Comparison of ENCODE assay signal across 8 mouse cellular contexts in the genomic region with DNA sequence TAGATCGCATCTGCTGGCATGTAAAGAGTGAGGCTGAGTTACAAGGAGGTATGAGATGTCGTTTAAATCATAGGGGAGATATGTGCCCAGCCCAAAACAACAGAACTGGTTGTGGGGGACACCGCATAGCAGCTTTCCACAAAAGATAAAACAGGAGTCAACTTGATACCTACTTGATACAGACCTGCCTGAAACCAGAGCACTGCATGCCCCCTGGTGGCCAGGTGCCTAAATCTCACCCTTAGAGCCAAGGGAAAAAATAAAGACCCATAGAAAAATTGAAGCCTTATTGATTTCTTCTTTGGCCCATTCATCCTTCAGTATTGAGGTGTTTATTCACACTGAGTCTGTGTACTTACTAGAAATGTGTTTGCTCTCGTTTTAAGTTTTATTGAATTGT. TPM values are rescaled to one million over a fixed set of nuclear protein-coding genes. Genes with fewer than 3 reads are reported as not detected.
A peak's percentile ranks its signal among the peaks of the same experiment; 100 is the strongest.
DNase-seq lines count a peak whose midpoint lies in the region; ATAC-seq and TF ChIP-seq lines count a peak whose summit lies in the region.

No protein-coding gene starts in this region.

- H3K36me3 ChIP-seq in heart, adult 2 months (ENCODE audit: control insufficient read depth, insufficient read depth, low read length): no peaks in the 10 kb centered on the region
- no peaks in the 10 kb centered on the region; the same call in 1 of the 2 replicates for H3K36me3 ChIP-seq in liver, embryonic 14.5 days (replicated peaks; ENCODE audit: control insufficient read depth, insufficient read depth, low read depth)
- peaks cover 6% of the 10 kb centered on the region; the same call in 1 of the 2 replicates for H3K36me3 ChIP-seq in stomach, postnatal 0 days (ENCODE audit: control insufficient read depth, insufficient read depth, low read length)

- peak; percentile 83 for TF ChIP-seq CTCF in heart, adult 2 months (IDR thresholded peaks at IDR 0.05)
- TF ChIP-seq CTCF in liver, embryonic 14.5 days (IDR thresholded peaks at IDR 0.05; ENCODE audit: low read depth): peak; percentile 76
- peak; percentile 78 for TF ChIP-seq CTCF in stomach, postnatal 0 days (IDR thresholded peaks at IDR 0.05; ENCODE audit: low read depth)

- TF ChIP-seq EP300 in heart, adult 2 months (IDR thresholded peaks at IDR 0.05; ENCODE audit: insufficient read depth, low read depth, low read length): no peak
- no peak for TF ChIP-seq EP300 in liver, embryonic 14.5 days (IDR thresholded peaks at IDR 0.05; ENCODE audit: low read depth)
- TF ChIP-seq EP300 in stomach, postnatal 0 days (optimal IDR thresholded peaks at IDR 0.05): no peak

- H3K4me3 ChIP-seq in heart, adult 2 months: no peak overlapping the region
- H3K4me3 ChIP-seq in liver, embryonic 14.5 days (ENCODE audit: insufficient read depth in 1 of 2, low read depth in 2 of 2, low read length in 2 of 2): no peak overlapping the region
- no peak overlapping the region for H3K4me3 ChIP-seq in stomach, postnatal 0 days (ENCODE audit: low read depth, low read length)

- peaks cover 4% of the 10 kb centered on the region; the same call in 1 of the 2 replicates for H3K4me1 ChIP-seq in heart, adult 2 months (ENCODE audit: control insufficient read depth, insufficient read depth, low read length)
- peaks cover 7 to 10% of the 10 kb centered on the region in 2 experiments; a peak in 3 of 4 replicates for H3K4me1 ChIP-seq in liver, embryonic 14.5 days (replicated peaks; ENCODE audit: control insufficient read depth in 2 of 2, insufficient read depth in 2 of 2, low read length in 1 of 2)
- no peaks in the 10 kb centered on the region for H3K4me1 ChIP-seq in stomach, postnatal 0 days (replicated peaks; ENCODE audit: control insufficient read depth, insufficient read depth)

- intact Hi-C loops in heart, adult 2 months (cut with DNase I): loop anchor here (2.0 kb wide), 2 partner anchors 18 to 34 kb away; no protein-coding TSS in a partner anchor

- 80% methylated on average over 4 of the region's 4 CpGs for WGBS in heart, adult 2 months
- 39% methylated on average over 4 of the region's 4 CpGs for WGBS in liver, embryonic 14.5 days (ENCODE audit: insufficient replicate concordance)
- WGBS in stomach, postnatal 0 days: 53% methylated on average over 4 of the region's 4 CpGs

- H3K27me3 ChIP-seq in heart, adult 2 months (ENCODE audit: control insufficient read depth, insufficient read depth, low read length): no peaks in the 10 kb centered on the region
- no peaks in the 10 kb centered on the region for H3K27me3 ChIP-seq in liver, embryonic 14.5 days (ENCODE audit: control insufficient read depth, insufficient read depth, low read length)
- no peaks in the 10 kb centered on the region for H3K27me3 ChIP-seq in stomach, postnatal 0 days (ENCODE audit: control insufficient read depth, insufficient read depth, low read length)

- TF ChIP-seq POLR2A in heart, adult 2 months (IDR thresholded peaks at IDR 0.05; ENCODE audit: insufficient read depth, low read depth, low read length): no peak

- H3K9me3 ChIP-seq in liver, embryonic 14.5 days (ENCODE audit: control insufficient read depth, low read length): no peaks in the 10 kb centered on the region
- H3K9me3 ChIP-seq in stomach, postnatal 0 days (ENCODE audit: control insufficient read depth, low read length): no peaks in the 10 kb centered on the region

- peak; percentile 22 to 40 for DNase-seq in heart, adult 2 months
- DNase-seq in heart, adult 9 months (ENCODE audit: low spot score in 2 of 2): no peak
- peak; percentile 50 for DNase-seq in urinary bladder, postnatal 14 days (ENCODE audit: low spot score)
- no peak for DNase-seq in urinary bladder, adult 2 months (ENCODE audit: low spot score)
- DNase-seq in cerebellum, postnatal 10 days: peak; percentile 67 to 70
- peak; percentile 11 to 17 (median 16) for DNase-seq in liver, embryonic 14.5 days (ENCODE audit: low read depth in 3 of 3, low spot score in 3 of 3)
- DNase-seq in stomach, postnatal 0 days (ENCODE audit: low spot score): peak; percentile 67

- ATAC-seq in liver, embryonic 14.5 days (ENCODE audit: insufficient read depth): no peak
- ATAC-seq in stomach, postnatal 0 days (ENCODE audit: low FRiP score, low TSS enrichment): no peak
- no peak for ATAC-seq in granulocyte monocyte progenitor cell, adult 5-6 weeks (replicated peaks; ENCODE audit: poor library complexity, severe bottlenecking)

- no peaks in the 10 kb centered on the region for H3K79me2 ChIP-seq in heart, adult 2 months (replicated peaks; ENCODE audit: control insufficient read depth, insufficient read depth, low read length)

- H3K4me2 ChIP-seq in liver, embryonic 14.5 days (ENCODE audit: low read depth): no peak overlapping the region
- H3K4me2 ChIP-seq in stomach, postnatal 0 days (replicated peaks; ENCODE audit: low read depth): no peak overlapping the region

- H3K9ac ChIP-seq in heart, adult 2 months (ENCODE audit: low read depth, low read length): no peak overlapping the region
- no peak overlapping the region for H3K9ac ChIP-seq in liver, embryonic 14.5 days (replicated peaks)
- H3K9ac ChIP-seq in stomach, postnatal 0 days (ENCODE audit: low read length): no peak overlapping the region

- no peak overlapping the region for H3K27ac ChIP-seq in heart, adult 2 months
- H3K27ac ChIP-seq in liver, embryonic 14.5 days: no peak overlapping the region
- H3K27ac ChIP-seq in stomach, postnatal 0 days (replicated peaks): no peak overlapping the region

RNA-seq across cellular contexts. Expression of a gene that starts 45.5 kb away (rescaled TPM):
- 10 to 100 TPM; 29.4 to 35.5 TPM for total RNA-seq in heart, adult 2 months (2021)
- polyA plus RNA-seq in heart, adult 2 months (2012; rRNA removed): 13.4 and 24.3 TPM in 2 replicates
- polyA plus RNA-seq in urinary bladder, adult 2 months (2012; rRNA removed): 7.4 and 8.1 TPM in 2 replicates
- polyA plus RNA-seq in liver, embryonic 14.5 days (2012; rRNA removed): 0.03 TPM in 1 of 2 replicates, not detected in the other
- polyA plus RNA-seq in liver, embryonic 14.5 days (2014; fragmentation: Nextera tagmentation; extraction: Ambion mirVana): not detected in 2 replicates
- 3.3 and 4.2 TPM in 2 replicates for polyA plus RNA-seq in stomach, postnatal 0 days (2015; fragmentation: Nextera tagmentation; extraction: Ambion mirVana)
- total RNA-seq in granulocyte monocyte progenitor cell, adult 5-6 weeks (2014; fragmentation: Nextera tagmentation): not detected in 2 replicates
- not detected in 2 replicates for total RNA-seq in granulocyte monocyte progenitor cell, adult 5-6 weeks (2017)

Comparison
In these comparisons a context has a peak if more than half of its experiments do, and no peak if none do; other contexts are left out.
1. DNase-seq: peak in heart, adult 2 months (2 of 2), urinary bladder, postnatal 14 days (single experiment), cerebellum, postnatal 10 days (2 of 2), liver, embryonic 14.5 days (3 of 3) and stomach, postnatal 0 days (single experiment); none in heart, adult 9 months (0 of 2) and urinary bladder, adult 2 months (single experiment).
2. Peak in every context shown above with its lines, with median percentiles within 50 percentile points of each other: CTCF ChIP-seq.